Mouse (Mus musculus): ENCODE measurements around the gene Clasp2. TPM values are rescaled to one million over a fixed set of nuclear protein-coding genes. Genes with fewer than 3 reads are reported as not detected.

Clasp2 gene
- total and polyA plus RNA-seq, 2 experiments from 2014 or later = 107 to 242 TPM

GRCm38 (mm10) chr9:113943372-113943771 is 202.1 kb downstream of the Clasp2 start:
- Histone ChIP-seq H3K36me3 (ENCODE audit: insufficient read depth, low read length) (peaks cover 11% of the 10 kb centered on the region), H3K9ac (replicated peaks; ENCODE audit: low read length) (no peak overlapping the region), H3K4me1 (ENCODE audit: insufficient read depth, low read length) (peaks cover 3% of the 10 kb centered on the region; the same call in 1 of the 2 replicates), H3K27me3 (ENCODE audit: insufficient read depth, low read length) (no peaks in the 10 kb centered on the region), H3K4me2 (ENCODE audit: low read depth, low read length) (no peak overlapping the region), H3K9me3 (ENCODE audit: low read length) (no peaks in the 10 kb centered on the region), H3K27ac (no peak overlapping the region), H3K4me3 (ENCODE audit: low read length) (no peak overlapping the region)
- ATAC-seq = no peak
- 100% methylated on average over 1 of the region's 1 CpGs for WGBS
- no peak for DNase-seq (ENCODE audit: low spot score)
- TF ChIP-seq CTCF (IDR thresholded peaks at IDR 0.05; ENCODE audit: low read depth) = no peak

- 93% methylated on average over 1 of the region's 1 CpGs for WGBS
These were observed 205.9 kb downstream of the Clasp2 start for GRCm38 (mm10) chr9:113947216-113947615.

GRCm38 (mm10) chr9:113957777-113958176 is 216.5 kb downstream of the Clasp2 start:
- Histone ChIP-seq H3K4me3 (ENCODE audit: low read length) (no peak overlapping the region), H3K36me3 (ENCODE audit: insufficient read depth, low read length) (peaks cover 30% of the 10 kb centered on the region), H3K9ac (replicated peaks; ENCODE audit: low read length) (no peak overlapping the region), H3K4me1 (ENCODE audit: insufficient read depth, low read length) (no peaks in the 10 kb centered on the region), H3K4me2 (ENCODE audit: low read depth, low read length) (no peak overlapping the region), H3K27ac (no peak overlapping the region), H3K27me3 (ENCODE audit: insufficient read depth, low read length) (no peaks in the 10 kb centered on the region), H3K9me3 (ENCODE audit: low read length) (no peaks in the 10 kb centered on the region)
- no peak for ATAC-seq
- TF ChIP-seq CTCF (IDR thresholded peaks at IDR 0.05; ENCODE audit: low read depth) = no peak
- DNase-seq (ENCODE audit: low spot score) = no peak
- WGBS = 98% methylated on average over 4 of the region's 4 CpGs

More at GRCm38 (mm10) chr9:113947216-113947615, 205.9 kb downstream of the Clasp2 start:
- no peak for TF ChIP-seq CTCF (IDR thresholded peaks at IDR 0.05; ENCODE audit: low read depth)
- Histone ChIP-seq H3K36me3 (ENCODE audit: insufficient read depth, low read length) (peaks cover 13% of the 10 kb centered on the region), H3K4me2 (ENCODE audit: low read depth, low read length) (no peak overlapping the region), H3K4me1 (ENCODE audit: insufficient read depth, low read length) (no peaks in the 10 kb centered on the region), H3K4me3 (ENCODE audit: low read length) (no peak overlapping the region), H3K27ac (no peak overlapping the region), H3K9me3 (ENCODE audit: low read length) (no peaks in the 10 kb centered on the region), H3K27me3 (ENCODE audit: insufficient read depth, low read length) (no peaks in the 10 kb centered on the region), H3K9ac (replicated peaks; ENCODE audit: low read length) (no peak overlapping the region)
- ATAC-seq (no peak), DNase-seq (ENCODE audit: low spot score) (no peak)

- Histone ChIP-seq H3K4me3 (ENCODE audit: low read length) (no peak overlapping the region), H3K4me1 (ENCODE audit: insufficient read depth, low read length) (no peaks in the 10 kb centered on the region), H3K27ac (no peak overlapping the region), H3K36me3 (ENCODE audit: insufficient read depth, low read length) (peaks cover 63% of the 10 kb centered on the region), H3K27me3 (ENCODE audit: insufficient read depth, low read length) (no peaks in the 10 kb centered on the region), H3K4me2 (ENCODE audit: low read depth, low read length) (no peak overlapping the region), H3K9ac (replicated peaks; ENCODE audit: low read length) (no peak overlapping the region), H3K9me3 (ENCODE audit: low read length) (no peaks in the 10 kb centered on the region)
- DNase-seq (ENCODE audit: low spot score) (no peak), ATAC-seq (no peak)
- no peak for TF ChIP-seq CTCF (IDR thresholded peaks at IDR 0.05; ENCODE audit: low read depth)
These were observed 222.4 kb downstream of the Clasp2 start for GRCm38 (mm10) chr9:113963718-113964117.

GRCm38 (mm10) chr9:113964415-113964814 is 223.1 kb downstream of the Clasp2 start:
- Histone ChIP-seq H3K9ac (replicated peaks; ENCODE audit: low read length) (no peak overlapping the region), H3K9me3 (ENCODE audit: low read length) (no peaks in the 10 kb centered on the region), H3K27me3 (ENCODE audit: insufficient read depth, low read length) (no peaks in the 10 kb centered on the region), H3K36me3 (ENCODE audit: insufficient read depth, low read length) (peaks cover 63% of the 10 kb centered on the region), H3K4me3 (ENCODE audit: low read length) (no peak overlapping the region), H3K4me1 (ENCODE audit: insufficient read depth, low read length) (no peaks in the 10 kb centered on the region), H3K4me2 (ENCODE audit: low read depth, low read length) (no peak overlapping the region), H3K27ac (no peak overlapping the region)
- no peak for ATAC-seq
- TF ChIP-seq CTCF (IDR thresholded peaks at IDR 0.05; ENCODE audit: low read depth) = no peak
- WGBS = 94% methylated on average over 8 of the region's 8 CpGs
- DNase-seq (ENCODE audit: low spot score) = no peak

GRCm38 (mm10) chr9:113966838-113967237 is 225.6 kb downstream of the Clasp2 start:
- no peak for ATAC-seq
- Histone ChIP-seq H3K4me1 (ENCODE audit: insufficient read depth, low read length) (no peaks in the 10 kb centered on the region), H3K36me3 (ENCODE audit: insufficient read depth, low read length) (peaks cover 76% of the 10 kb centered on the region), H3K27ac (no peak overlapping the region), H3K4me3 (ENCODE audit: low read length) (no peak overlapping the region), H3K27me3 (ENCODE audit: insufficient read depth, low read length) (no peaks in the 10 kb centered on the region), H3K9ac (replicated peaks; ENCODE audit: low read length) (no peak overlapping the region), H3K4me2 (ENCODE audit: low read depth, low read length) (no peak overlapping the region), H3K9me3 (ENCODE audit: low read length) (no peaks in the 10 kb centered on the region)
- no peak for TF ChIP-seq CTCF (IDR thresholded peaks at IDR 0.05; ENCODE audit: low read depth)
- no peak for DNase-seq (ENCODE audit: low spot score)
- 91% methylated on average over 4 of the region's 4 CpGs for WGBS

GRCm38 (mm10) chr9:113968967-113969366 is 227.7 kb downstream of the Clasp2 start:
- no peaks in the 10 kb centered on the region for H3K4me1 ChIP-seq (ENCODE audit: insufficient read depth, low read length)
- no peak overlapping the region for H3K9ac ChIP-seq (replicated peaks; ENCODE audit: low read length)
- no peak for ATAC-seq
- peaks cover 77% of the 10 kb centered on the region for H3K36me3 ChIP-seq (ENCODE audit: insufficient read depth, low read length)
- no peak for DNase-seq (ENCODE audit: low spot score)
- WGBS = 94% methylated on average over 7 of the region's 7 CpGs
- no peak overlapping the region for H3K27ac ChIP-seq
- no peaks in the 10 kb centered on the region for H3K27me3 ChIP-seq (ENCODE audit: insufficient read depth, low read length)
- no peaks in the 10 kb centered on the region for H3K9me3 ChIP-seq (ENCODE audit: low read length)
- H3K4me3 ChIP-seq (ENCODE audit: low read length) = no peak overlapping the region
- no peak overlapping the region for H3K4me2 ChIP-seq (ENCODE audit: low read depth, low read length)
- TF ChIP-seq CTCF (IDR thresholded peaks at IDR 0.05; ENCODE audit: low read depth) = no peak

Other genes starting within 250 kb of the Clasp2 start
- 21.2 and 33.0 TPM in 2 replicates for gene Pdcd6ip, start 33.2 kb upstream of the Clasp2 start, total RNA-seq (2014; rRNA removed)
- gene Pdcd6ip, start 33.2 kb upstream of the Clasp2 start, polyA plus RNA-seq (2015; fragmentation: Nextera tagmentation; extraction: Ambion mirVana) = 28.7 and 30.6 TPM in 2 replicates
- gene Ubp1, start 189.5 kb downstream of the Clasp2 start, total RNA-seq (2014; rRNA removed) = 50.5 and 59.3 TPM in 2 replicates
- gene Ubp1, start 189.5 kb downstream of the Clasp2 start, polyA plus RNA-seq (2015; fragmentation: Nextera tagmentation; extraction: Ambion mirVana) = 19.8 and 21.1 TPM in 2 replicates